Mouse (Mus musculus) erythroblast, embryonic 14.5 days (primary cell): ENCODE results near the gene Hand1. TPM values are rescaled to one million over a fixed set of nuclear protein-coding genes. Genes with fewer than 3 reads are reported as not detected.

Experiments
- H3K27me3 ChIP-seq: 2 replicates; pipeline ENCODE4 v1.6.1; 2012; ENCODE audit warnings: inconsistent platforms; ENCODE audit not compliant: control insufficient read depth
- H3K36me3 ChIP-seq: 2 replicates; pipeline ENCODE4 v1.6.1; 2012; ENCODE audit warnings: mild to moderate bottlenecking, inconsistent platforms; ENCODE audit not compliant: control insufficient read depth
- H3K4me1 ChIP-seq: 2 replicates; pipeline ENCODE4 v1.6.1; 2012; ENCODE audit warnings: inconsistent platforms; ENCODE audit not compliant: control insufficient read depth
- H3K4me3 ChIP-seq: replicated peaks from 2 replicates; pipeline ENCODE3; 2012; ENCODE audit warnings: moderate library complexity, mild to moderate bottlenecking, inconsistent platforms
- H3K9me3 ChIP-seq: 2 replicates; pipeline ENCODE4 v1.6.1; 2012; ENCODE audit warnings: low read length, inconsistent platforms, mixed read lengths; ENCODE audit not compliant: control insufficient read depth
- GATA1 ChIP-seq: IDR thresholded peaks from 2 replicates; pipeline ENCODE4 v1.6.1; 2012; ENCODE audit warnings: low read length, inconsistent platforms, mixed read lengths
- TAL1 ChIP-seq: IDR thresholded peaks from 3 replicates; pipeline ENCODE4 v1.6.1; 2012; ENCODE audit warnings: low read length, inconsistent platforms, mixed read lengths
- polyA plus RNA-seq: library from polyadenylated mRNA; stranded (reverse); fragments of >175 nt; gene quantifications from 2 replicates; pipeline ENCODE4 v1.2.3, GENCODE M21; 2012

Gene Hand1
- not detected in 2 replicates for polyA plus RNA-seq

- H3K36me3 ChIP-seq, result no peaks in the 10 kb centered on the region
- H3K9me3 ChIP-seq, result peaks cover 9% of the 10 kb centered on the region; the same call in 1 of the 2 replicates
- peaks cover 100% of the 10 kb centered on the region for H3K27me3 ChIP-seq
- H3K4me3 ChIP-seq, result no peak within 1 kb of the TSS
- 0 out of 2 replicates have a peak, but pooled peaks cover under 1% of the 10 kb centered on the region for H3K4me1 ChIP-seq
- TF ChIP-seq GATA1, result no peak
- TF ChIP-seq TAL1, result no peak
Measured at GRCm38 (mm10) chr11:57832552-57833201, at the start of gene Hand1. TSS of gene Hand1 (minus strand) at chr11:57832818.

GRCm38 (mm10) chr11:57876157-57876556, 43.5 kb upstream of the Hand1 start:
- TF ChIP-seq GATA1 (peak; percentile 52), TAL1 (peak; percentile 44; the same call in 2 of the 3 replicates)
- peaks cover 44% of the 10 kb centered on the region for H3K4me1 ChIP-seq
- no peaks in the 10 kb centered on the region for H3K36me3 ChIP-seq
- H3K4me3 ChIP-seq, result peak overlapping the region; percentile 21
- H3K27me3 ChIP-seq, result peaks cover 4% of the 10 kb centered on the region
- H3K9me3 ChIP-seq, result no peaks in the 10 kb centered on the region

GRCm38 (mm10) chr11:57873014-57873413, 40.4 kb upstream of the Hand1 start:
- no peaks in the 10 kb centered on the region for H3K9me3 ChIP-seq
- peaks cover 43% of the 10 kb centered on the region for H3K4me1 ChIP-seq
- TF ChIP-seq TAL1, result no peak
- no peak for TF ChIP-seq GATA1
- H3K27me3 ChIP-seq, result peaks cover 7% of the 10 kb centered on the region
- H3K36me3 ChIP-seq, result no peaks in the 10 kb centered on the region
- no peak overlapping the region for H3K4me3 ChIP-seq

GRCm38 (mm10) chr11:57868753-57869460, 36.3 kb upstream of the Hand1 start:
- H3K9me3 ChIP-seq, result no peaks in the 10 kb centered on the region
- H3K36me3 ChIP-seq, result no peaks in the 10 kb centered on the region
- TF ChIP-seq GATA1 (no peak), TAL1 (no peak)
- peaks cover 30% of the 10 kb centered on the region for H3K27me3 ChIP-seq
- no peak overlapping the region for H3K4me3 ChIP-seq
- H3K4me1 ChIP-seq, result peaks cover 8% of the 10 kb centered on the region

- TF ChIP-seq GATA1, result no peak
- no peak for TF ChIP-seq TAL1
- H3K9me3 ChIP-seq, result no peaks in the 10 kb centered on the region
- no peaks in the 10 kb centered on the region for H3K4me1 ChIP-seq
- no peaks in the 10 kb centered on the region for H3K36me3 ChIP-seq
- H3K27me3 ChIP-seq, result peaks cover 32% of the 10 kb centered on the region
- no peak overlapping the region for H3K4me3 ChIP-seq
Measured at GRCm38 (mm10) chr11:57866466-57866865, 33.8 kb upstream of the Hand1 start.

GRCm38 (mm10) chr11:57864577-57864976, 32.0 kb upstream of the Hand1 start:
- Histone ChIP-seq H3K36me3 (no peaks in the 10 kb centered on the region), H3K27me3 (peaks cover 28% of the 10 kb centered on the region)

GRCm38 (mm10) chr11:57862088-57862487, 29.5 kb upstream of the Hand1 start:
- no peaks in the 10 kb centered on the region for H3K4me1 ChIP-seq
- peaks cover 24% of the 10 kb centered on the region for H3K27me3 ChIP-seq
- no peak for TF ChIP-seq GATA1
- H3K9me3 ChIP-seq, result no peaks in the 10 kb centered on the region; the same call in 1 of the 2 replicates
- H3K36me3 ChIP-seq, result no peaks in the 10 kb centered on the region
- H3K4me3 ChIP-seq, result no peak overlapping the region

More at GRCm38 (mm10) chr11:57864577-57864976, 32.0 kb upstream of the Hand1 start:
- no peaks in the 10 kb centered on the region for H3K4me1 ChIP-seq
- H3K4me3 ChIP-seq, result no peak overlapping the region
- H3K9me3 ChIP-seq, result no peaks in the 10 kb centered on the region; the same call in 1 of the 2 replicates
- no peak for TF ChIP-seq TAL1
- TF ChIP-seq GATA1, result no peak

- TF ChIP-seq GATA1 (no peak), TAL1 (no peak)
- Histone ChIP-seq H3K27me3 (peaks cover 2% of the 10 kb centered on the region; the same call in 1 of the 2 replicates), H3K9me3 (no peaks in the 10 kb centered on the region; the same call in 1 of the 2 replicates), H3K4me3 (no peak overlapping the region), H3K36me3 (no peaks in the 10 kb centered on the region), H3K4me1 (no peaks in the 10 kb centered on the region)
Measured at GRCm38 (mm10) chr11:57857709-57858108, 25.1 kb upstream of the Hand1 start.

GRCm38 (mm10) chr11:57853571-57853970, 21.0 kb upstream of the Hand1 start:
- no peak for TF ChIP-seq TAL1
- H3K4me1 ChIP-seq, result peaks cover 2% of the 10 kb centered on the region; the same call in 1 of the 2 replicates
- no peak overlapping the region for H3K4me3 ChIP-seq
- H3K27me3 ChIP-seq, result peaks cover 25% of the 10 kb centered on the region
- H3K9me3 ChIP-seq, result no peaks in the 10 kb centered on the region
- no peaks in the 10 kb centered on the region for H3K36me3 ChIP-seq
